Mouse (Mus musculus) heart, embryonic 14.5 days (tissue): ENCODE results near the gene Birc2. TPM values are rescaled to one million over a fixed set of nuclear protein-coding genes. Genes with fewer than 3 reads are reported as not detected.

Source experiments
- ATAC-seq: fragments of 200-750 bp; cut with Nextera tagmentation; 2 replicates; pipeline ENCODE4 v1.8.0; 2017; ENCODE audit warnings: low read depth, moderate TSS enrichment; ENCODE audit not compliant: insufficient number of reproducible peaks, insufficient read depth, low FRiP score
- H3K27ac ChIP-seq, 2 experiments: fragments of 200-500 bp in 1 of 2; fragments of 300-500 bp in 1 of 2; sonication (generic) in 1 of 2; replicated peaks in 1 of 2; 2 replicates each; pipeline ENCODE4 v1.5.1; 2012 to 2014; ENCODE audit warnings: low read depth in 2 of 2, low read length in 2 of 2, control low read depth in 1 of 2, mild to moderate bottlenecking in 1 of 2, mixed read lengths in 1 of 2; ENCODE audit not compliant: control insufficient read depth in 1 of 2, insufficient read depth in 1 of 2
- H3K27me3 ChIP-seq: fragments of 300-500 bp; sonication (generic); 2 replicates; pipeline ENCODE4 v1.6.1; 2014; ENCODE audit warnings: mild to moderate bottlenecking, low read length, control low read depth; ENCODE audit not compliant: control insufficient read depth, insufficient read depth
- H3K36me3 ChIP-seq: fragments of 300-500 bp; sonication (generic); 2 replicates; pipeline ENCODE4 v1.6.1; 2014; ENCODE audit warnings: mild to moderate bottlenecking, control low read depth, low read length, mixed read lengths; ENCODE audit not compliant: control insufficient read depth, insufficient read depth
- H3K4me1 ChIP-seq, 2 experiments: fragments of 200-500 bp in 1 of 2; fragments of 300-500 bp in 1 of 2; sonication (generic) in 1 of 2; 2 replicates each; pipeline ENCODE4 v1.6.1; 2012 to 2014; ENCODE audit warnings: low read length in 2 of 2, control low read depth in 1 of 2, mixed read lengths in 1 of 2; ENCODE audit not compliant: control insufficient read depth in 2 of 2, insufficient read depth in 2 of 2
- H3K4me2 ChIP-seq: fragments of 300-500 bp; sonication (generic); 2 replicates; pipeline ENCODE4 v1.6.1; 2014; ENCODE audit warnings: mild to moderate bottlenecking, low read length
- H3K4me3 ChIP-seq, 2 experiments: fragments of 200-500 bp in 1 of 2; fragments of 300-500 bp in 1 of 2; sonication (generic) in 1 of 2; 2 replicates each; pipeline ENCODE4 v1.5.1; 2012 to 2014; ENCODE audit warnings: low read length in 2 of 2, mild to moderate bottlenecking in 2 of 2, control low read depth in 1 of 2, low read depth in 1 of 2, moderate library complexity in 1 of 2; ENCODE audit not compliant: control insufficient read depth in 1 of 2, insufficient read depth in 1 of 2
- H3K9ac ChIP-seq: fragments of 300-500 bp; sonication (generic); 2 replicates; pipeline ENCODE4 v1.6.1; 2014; ENCODE audit warnings: mild to moderate bottlenecking, low read length
- H3K9me3 ChIP-seq: fragments of 300-500 bp; sonication (generic); 2 replicates; pipeline ENCODE4 v1.6.1; 2016; ENCODE audit warnings: low read length, control low read depth; ENCODE audit not compliant: control insufficient read depth
- WGBS: fragments of 180-500 bp; shearing (Covaris S2); extraction: QIAGEN DNeasy Blood & Tissue Kit; methylation state at CpG from one replicate; pipeline ENCODE4 v1.1.7; 2014; 5-methylcytosine and 5-hydroxymethylcytosine counted together
- polyA plus RNA-seq: library from polyadenylated mRNA; unstranded; fragments of >200 nt; fragmentation: Nextera tagmentation; extraction: Ambion mirVana; gene quantifications from 2 replicates; pipeline ENCODE4 v1.2.1, GENCODE M21; 2014

Birc2 gene
- polyA plus RNA-seq, 1 experiment from 2014 or later, result 32.6 TPM

DNA sequence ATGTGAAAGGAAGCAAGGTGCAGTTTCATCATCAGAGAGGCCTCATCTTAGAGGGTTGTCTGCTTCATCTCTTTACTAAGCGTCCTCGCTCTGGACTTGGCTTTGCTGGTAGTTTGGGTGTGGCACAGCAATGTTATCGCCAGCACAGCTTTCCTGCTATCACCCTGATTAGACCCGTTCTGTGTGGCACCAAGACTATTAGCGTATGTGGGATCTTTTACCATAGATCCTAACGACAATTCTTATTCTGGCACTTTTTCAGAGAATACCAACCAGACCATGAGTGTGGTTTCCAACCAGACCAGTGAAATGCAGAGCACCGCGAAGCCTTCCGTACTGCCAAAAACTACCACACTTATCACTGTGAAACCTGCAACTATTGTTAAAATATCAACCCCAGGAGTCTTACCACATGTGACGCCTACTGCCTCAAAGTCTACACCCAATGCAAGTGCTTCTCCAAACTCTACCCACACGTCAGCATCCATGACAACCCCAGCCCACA lies 46.2 kb downstream of the Birc2 start:
- WGBS, result 85% methylated on average over 11 of the region's 11 CpGs
- H3K4me2 ChIP-seq, result no peak overlapping the region
- H3K9ac ChIP-seq, result no peak overlapping the region
- H3K9me3 ChIP-seq, result no peaks in the 10 kb centered on the region
- H3K36me3 ChIP-seq, result peaks cover 57% of the 10 kb centered on the region
- H3K4me3 ChIP-seq, result no peak overlapping the region
- H3K27me3 ChIP-seq, result no peaks in the 10 kb centered on the region
- H3K4me1 ChIP-seq, result no peaks in the 10 kb centered on the region
- no peak for ATAC-seq
- no peak overlapping the region for H3K27ac ChIP-seq

- WGBS, result 81% methylated on average over 8 of the region's 8 CpGs
- no peak overlapping the region for H3K27ac ChIP-seq
- H3K4me3 ChIP-seq, result no peak overlapping the region
- H3K9ac ChIP-seq, result no peak overlapping the region
- H3K9me3 ChIP-seq, result no peaks in the 10 kb centered on the region
- H3K36me3 ChIP-seq, result peaks cover 59% of the 10 kb centered on the region
- ATAC-seq, result no peak
- no peak overlapping the region for H3K4me2 ChIP-seq
- H3K27me3 ChIP-seq, result no peaks in the 10 kb centered on the region
- peaks cover 0 to 1% of the 10 kb centered on the region in 2 experiments; a peak in 1 of 4 replicates for H3K4me1 ChIP-seq
Measured at GRCm38 (mm10) chr9:7789764-7790575, 46.9 kb downstream of the Birc2 start.

GRCm38 (mm10) chr9:7788411-7788810 lies 48.5 kb downstream of the Birc2 start:
- H3K4me2 ChIP-seq, result no peak overlapping the region
- 64% methylated on average over 6 of the region's 6 CpGs for WGBS
- no peak overlapping the region for H3K4me3 ChIP-seq
- no peaks in the 10 kb centered on the region for H3K27me3 ChIP-seq
- ATAC-seq, result no peak
- H3K27ac ChIP-seq, result no peak overlapping the region
- no peaks in the 10 kb centered on the region for H3K9me3 ChIP-seq
- peaks cover 55% of the 10 kb centered on the region for H3K36me3 ChIP-seq
- peaks cover 0 to 9% of the 10 kb centered on the region in 2 experiments; a peak in 2 of 4 replicates for H3K4me1 ChIP-seq
- no peak overlapping the region for H3K9ac ChIP-seq

DNA sequence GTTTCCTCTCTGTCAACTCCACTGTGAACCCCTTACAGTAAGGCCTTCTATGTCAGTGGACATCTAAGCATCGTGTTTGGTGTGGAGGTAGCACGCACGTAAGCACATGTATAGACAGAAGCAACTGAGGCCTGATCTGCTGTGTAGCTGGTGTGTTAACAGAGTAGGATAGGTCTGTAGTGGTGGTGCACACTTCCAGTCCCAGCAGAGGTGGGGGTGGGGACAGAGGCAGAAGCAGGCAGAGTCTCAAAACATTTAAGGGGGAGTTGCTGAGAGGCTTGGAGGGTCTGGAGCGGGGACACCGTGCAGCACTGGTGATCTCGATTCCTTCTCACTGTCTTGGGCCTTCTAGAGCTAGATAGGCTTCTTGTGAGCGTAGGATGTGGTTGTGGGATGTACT lies 50.8 kb downstream of the Birc2 start:
- peaks cover 0 to 9% of the 10 kb centered on the region in 2 experiments; a peak in 2 of 4 replicates for H3K4me1 ChIP-seq
- WGBS, result 87% methylated on average over 7 of the region's 7 CpGs
- H3K27me3 ChIP-seq, result no peaks in the 10 kb centered on the region
- no peak for ATAC-seq
- no peak overlapping the region for H3K4me3 ChIP-seq
- H3K27ac ChIP-seq, result no peak overlapping the region
- H3K4me2 ChIP-seq, result no peak overlapping the region
- no peak overlapping the region for H3K9ac ChIP-seq
- H3K36me3 ChIP-seq, result peaks cover 42% of the 10 kb centered on the region
- H3K9me3 ChIP-seq, result no peaks in the 10 kb centered on the region

GRCm38 (mm10) chr9:7785396-7785795 lies 51.5 kb downstream of the Birc2 start:
- H3K4me2 ChIP-seq, result no peak overlapping the region
- H3K9me3 ChIP-seq, result no peaks in the 10 kb centered on the region
- H3K4me3 ChIP-seq, result no peak overlapping the region
- H3K9ac ChIP-seq, result no peak overlapping the region
- H3K36me3 ChIP-seq, result peaks cover 40% of the 10 kb centered on the region
- 90% methylated on average over 3 of the region's 3 CpGs for WGBS
- no peak overlapping the region for H3K27ac ChIP-seq
- H3K4me1 ChIP-seq, result peaks cover 0 to 9% of the 10 kb centered on the region in 2 experiments; a peak in 2 of 4 replicates
- H3K27me3 ChIP-seq, result no peaks in the 10 kb centered on the region
- no peak for ATAC-seq

DNA sequence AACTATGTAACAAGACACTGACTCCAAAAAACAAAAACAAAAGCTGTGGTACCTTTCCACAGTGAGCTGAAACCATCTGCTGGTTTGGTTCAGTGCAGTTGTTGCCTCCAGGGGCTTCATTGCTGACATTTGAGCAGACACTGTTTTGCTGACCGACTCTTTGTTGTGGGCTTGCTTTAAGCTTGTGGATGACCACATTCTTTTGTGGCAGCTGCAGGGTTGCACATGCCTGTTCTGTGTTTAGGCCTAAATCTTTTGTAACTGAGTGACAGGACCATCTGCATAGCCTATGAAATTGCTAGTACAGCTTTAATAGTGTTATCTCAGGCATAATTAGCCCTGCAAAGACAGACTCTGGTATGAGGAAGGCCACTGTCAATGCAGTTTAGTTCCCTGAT lies 52.2 kb downstream of the Birc2 start:
- ATAC-seq, result no peak
- H3K4me2 ChIP-seq, result no peak overlapping the region
- H3K9me3 ChIP-seq, result no peaks in the 10 kb centered on the region
- H3K27ac ChIP-seq, result peak overlapping the region in 1 of 2 experiments; percentile 34; a peak in 1 of 4 replicates
- H3K9ac ChIP-seq, result no peak overlapping the region
- peaks cover 0 to 9% of the 10 kb centered on the region in 2 experiments; a peak in 2 of 4 replicates for H3K4me1 ChIP-seq
- H3K27me3 ChIP-seq, result no peaks in the 10 kb centered on the region
- H3K4me3 ChIP-seq, result no peak overlapping the region
- WGBS, result 26% methylated on average over 1 of the region's 1 CpGs
- peaks cover 35% of the 10 kb centered on the region for H3K36me3 ChIP-seq

- Histone ChIP-seq H3K4me2 (no peak overlapping the region), H3K27ac (peak overlapping the region in 1 of 2 experiments; percentile 34; a peak in 2 of 4 replicates)
- ATAC-seq, result no peak
Measured at GRCm38 (mm10) chr9:7783823-7784614, 52.8 kb downstream of the Birc2 start.

More at GRCm38 (mm10) chr9:7783823-7784614, 52.8 kb downstream of the Birc2 start:
- H3K4me1 ChIP-seq, result peaks cover 0 to 9% of the 10 kb centered on the region in 2 experiments; a peak in 2 of 4 replicates
- no peaks in the 10 kb centered on the region for H3K27me3 ChIP-seq
- H3K9ac ChIP-seq, result no peak overlapping the region
- H3K4me3 ChIP-seq, result no peak overlapping the region
- 61% methylated on average over 15 of the region's 15 CpGs for WGBS
- H3K36me3 ChIP-seq, result peaks cover 41% of the 10 kb centered on the region
- no peaks in the 10 kb centered on the region for H3K9me3 ChIP-seq
